Mouse (Mus musculus) megakaryocyte, embryonic 14.5 days (primary cell): ENCODE measurements around the gene Sephs2. TPM values are rescaled to one million over a fixed set of nuclear protein-coding genes. Genes with fewer than 3 reads are reported as not detected.
"Not testable (repeated sequence)": the region's sequence is repeated elsewhere in the genome, so short reads cannot be mapped to it uniquely, and the experiment has no call there.

ENCODE experiments used
- H3K27me3 ChIP-seq: replicated peaks from 2 replicates; pipeline ENCODE3; 2012; ENCODE audit warnings: inconsistent platforms
- H3K36me3 ChIP-seq: replicated peaks from 2 replicates; pipeline ENCODE3; 2012; ENCODE audit warnings: low read length, inconsistent platforms, mixed read lengths
- H3K4me1 ChIP-seq: 2 replicates; pipeline ENCODE4 v1.6.1; 2012; ENCODE audit warnings: inconsistent platforms
- H3K4me3 ChIP-seq: replicated peaks from 2 replicates; pipeline ENCODE3; 2012; ENCODE audit warnings: moderate library complexity, mild to moderate bottlenecking, inconsistent platforms
- H3K9me3 ChIP-seq: 2 replicates; pipeline ENCODE4 v1.6.1; 2012; ENCODE audit warnings: inconsistent platforms
- FLI1 ChIP-seq: IDR thresholded peaks from 2 replicates; pipeline ENCODE4 v1.6.1; 2012; ENCODE audit warnings: low read length, inconsistent platforms, mixed read lengths
- GATA1 ChIP-seq: IDR thresholded peaks from 3 replicates; pipeline ENCODE4 v1.6.1; 2012; ENCODE audit warnings: mixed read lengths, low read length, inconsistent platforms, borderline replicate concordance
- polyA plus RNA-seq: library from polyadenylated mRNA; stranded (reverse); fragments of >175 nt; gene quantifications from 2 replicates; pipeline ENCODE4 v1.2.3, GENCODE M21; 2012; ENCODE audit warnings: low replicate concordance; ENCODE audit not compliant: insufficient read depth

Sephs2 gene
- polyA plus RNA-seq, 1 experiment = 32.9 TPM

- peak overlapping the region; percentile 96 for H3K4me3 ChIP-seq
- H3K27me3 ChIP-seq = no peaks in the 10 kb centered on the region
- no peak; the same call in 2 of the 3 replicates for TF ChIP-seq GATA1
- TF ChIP-seq FLI1 = 0 out of 2 replicates have a peak, but pooled peaks have one; percentile 21
- H3K4me1 ChIP-seq = peaks cover 97% of the 10 kb centered on the region
- H3K36me3 ChIP-seq = peaks cover 30% of the 10 kb centered on the region
- H3K9me3 ChIP-seq = no peaks in the 10 kb centered on the region
Observed at GRCm38 (mm10) chr7:127255008-127255407, 18.8 kb downstream of the Sephs2 start.

GRCm38 (mm10) chr7:127253821-127254769, 19.8 kb downstream of the Sephs2 start:
- TF ChIP-seq FLI1 = no peak
- no peak for TF ChIP-seq GATA1
- H3K4me3 ChIP-seq = peak overlapping the region; percentile 96
- H3K36me3 ChIP-seq = peaks cover 39% of the 10 kb centered on the region
- H3K4me1 ChIP-seq = peaks cover 97% of the 10 kb centered on the region
- no peaks in the 10 kb centered on the region for H3K9me3 ChIP-seq
- no peaks in the 10 kb centered on the region for H3K27me3 ChIP-seq

DNA sequence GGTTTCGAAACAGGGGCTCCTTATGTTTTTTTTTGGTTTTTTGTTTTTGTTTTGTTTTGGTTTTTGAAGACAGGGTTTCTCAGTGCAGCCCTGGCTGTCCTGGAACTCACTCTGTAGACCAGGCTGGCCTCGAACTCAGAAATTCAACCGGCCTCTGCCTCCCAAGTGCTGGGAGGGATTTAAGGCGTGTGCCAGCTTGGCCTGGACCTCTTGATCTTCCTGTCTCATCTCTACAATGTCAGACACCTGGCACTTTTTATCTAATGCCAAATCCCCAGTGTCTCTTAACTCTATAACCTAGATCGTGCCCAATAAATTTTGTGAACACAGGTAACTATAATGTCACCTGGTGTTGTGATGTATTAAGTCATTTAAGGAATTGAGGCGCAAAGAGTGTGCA, 20.5 kb downstream of the Sephs2 start:
- H3K4me3 ChIP-seq = peak overlapping the region; percentile 96
- peaks cover 92% of the 10 kb centered on the region for H3K4me1 ChIP-seq
- TF ChIP-seq GATA1 (no peak), FLI1 (no peak)
- H3K36me3 ChIP-seq = peaks cover 40% of the 10 kb centered on the region
- H3K27me3 ChIP-seq = no peaks in the 10 kb centered on the region
- H3K9me3 ChIP-seq = no peaks in the 10 kb centered on the region

GRCm38 (mm10) chr7:127252414-127252813, 21.4 kb downstream of the Sephs2 start:
- TF ChIP-seq GATA1 (no peak), FLI1 (no peak)
- no peak overlapping the region for H3K4me3 ChIP-seq
- no peaks in the 10 kb centered on the region for H3K9me3 ChIP-seq
- peaks cover 49% of the 10 kb centered on the region for H3K36me3 ChIP-seq
- H3K27me3 ChIP-seq = no peaks in the 10 kb centered on the region
- H3K4me1 ChIP-seq = peaks cover 89% of the 10 kb centered on the region

GRCm38 (mm10) chr7:127250511-127250910, 23.3 kb downstream of the Sephs2 start:
- H3K27me3 ChIP-seq, H3K9me3 ChIP-seq, H3K4me3 ChIP-seq: not testable (repeated sequence)
- H3K4me1 ChIP-seq = peaks cover 89% of the 10 kb centered on the region
- H3K36me3 ChIP-seq = peaks cover 53% of the 10 kb centered on the region

DNA sequence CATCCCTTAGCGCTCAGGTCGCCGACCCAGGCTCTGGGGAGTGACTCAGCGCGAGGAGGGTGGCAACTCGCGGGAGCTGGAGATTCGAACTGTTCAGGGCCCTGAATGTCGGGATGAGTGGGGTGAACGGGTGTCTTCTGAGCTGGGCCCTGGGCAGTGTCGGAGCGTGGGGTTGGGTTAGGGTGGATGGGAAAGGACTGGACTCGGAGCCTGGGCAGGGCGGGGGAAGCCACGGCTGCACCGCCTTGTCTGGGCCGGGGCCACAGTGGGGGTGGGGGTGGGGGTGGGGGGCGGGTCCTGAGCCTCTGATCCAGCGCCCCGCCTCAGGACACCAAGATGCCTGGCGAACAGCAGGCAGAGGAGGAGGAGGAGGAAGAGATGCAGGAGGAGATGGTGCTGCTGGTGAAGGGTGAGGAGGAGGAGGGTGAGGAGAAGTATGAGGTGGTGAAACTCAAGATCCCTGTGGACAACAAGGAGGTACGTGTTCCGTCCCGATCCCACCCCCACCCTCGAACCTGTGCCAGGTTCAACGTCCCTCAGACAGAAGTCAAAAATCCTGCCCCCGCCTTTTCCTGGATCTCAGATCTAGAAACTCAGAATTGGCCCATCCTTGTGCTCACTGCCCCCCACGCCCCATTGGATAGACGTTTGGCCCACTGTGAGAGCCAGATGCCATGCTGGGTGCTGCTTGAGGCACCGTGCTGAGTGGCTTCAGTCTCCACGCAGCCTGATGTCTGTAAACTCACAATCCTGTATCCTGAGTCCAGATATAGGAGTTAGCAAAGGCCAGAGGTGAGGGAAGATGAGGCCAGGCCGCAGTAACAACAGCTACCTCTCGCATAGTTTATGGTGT, 29.0 kb downstream of the Sephs2 start:
- peaks cover 55% of the 10 kb centered on the region for H3K4me1 ChIP-seq
- H3K9me3 ChIP-seq = peaks cover 5% of the 10 kb centered on the region; the same call in 1 of the 2 replicates
- TF ChIP-seq GATA1 = no peak
- no peak for TF ChIP-seq FLI1
- H3K36me3 ChIP-seq = peaks cover 45% of the 10 kb centered on the region
- peak overlapping the region; percentile 96 for H3K4me3 ChIP-seq
- no peaks in the 10 kb centered on the region for H3K27me3 ChIP-seq

- peaks cover 47% of the 10 kb centered on the region for H3K4me1 ChIP-seq
- no peak for TF ChIP-seq FLI1
- TF ChIP-seq GATA1 = no peak
- H3K36me3 ChIP-seq = peaks cover 37% of the 10 kb centered on the region
- no peaks in the 10 kb centered on the region for H3K27me3 ChIP-seq
- peaks cover 5% of the 10 kb centered on the region; the same call in 1 of the 2 replicates for H3K9me3 ChIP-seq
- H3K4me3 ChIP-seq = peak within 1 kb of the TSS; percentile 96
Observed at GRCm38 (mm10) chr7:127243870-127244657, 29.8 kb downstream of the Sephs2 start, which contains the start of gene Zfp771. Gene Zfp771, plus strand, starts transcription at chr7:127244274.

DNA sequence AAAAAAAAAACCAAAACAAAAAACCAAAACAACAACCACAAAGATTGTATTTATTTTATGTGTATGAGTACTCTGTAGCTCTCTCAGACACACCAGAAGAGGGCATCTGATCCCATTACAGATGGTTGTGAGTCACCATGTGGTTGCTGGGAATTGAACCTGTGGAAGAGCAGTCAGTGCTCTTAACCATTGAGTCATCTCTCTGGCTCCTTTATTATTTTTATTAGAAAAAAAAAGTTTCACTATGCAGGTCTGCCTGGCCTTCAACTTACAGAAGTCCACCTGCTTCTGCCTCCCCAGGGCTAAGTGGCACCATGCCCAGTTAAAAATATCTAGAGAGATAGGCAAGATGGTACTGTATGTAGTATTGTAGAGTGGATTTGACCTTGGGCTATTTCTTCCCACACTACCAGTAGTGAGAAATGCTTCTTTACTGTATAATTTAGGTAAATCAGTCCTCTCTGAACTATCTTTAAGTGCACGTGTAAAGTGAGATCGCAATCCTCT, 30.4 kb downstream of the Sephs2 start:
- Histone ChIP-seq H3K4me3 (peak overlapping the region; percentile 96), H3K27me3 (no peaks in the 10 kb centered on the region), H3K4me1 (peaks cover 50% of the 10 kb centered on the region), H3K9me3 (peaks cover 5% of the 10 kb centered on the region; the same call in 1 of the 2 replicates), H3K36me3 (peaks cover 38% of the 10 kb centered on the region)
- TF ChIP-seq FLI1 (no peak), GATA1 (no peak)

DNA sequence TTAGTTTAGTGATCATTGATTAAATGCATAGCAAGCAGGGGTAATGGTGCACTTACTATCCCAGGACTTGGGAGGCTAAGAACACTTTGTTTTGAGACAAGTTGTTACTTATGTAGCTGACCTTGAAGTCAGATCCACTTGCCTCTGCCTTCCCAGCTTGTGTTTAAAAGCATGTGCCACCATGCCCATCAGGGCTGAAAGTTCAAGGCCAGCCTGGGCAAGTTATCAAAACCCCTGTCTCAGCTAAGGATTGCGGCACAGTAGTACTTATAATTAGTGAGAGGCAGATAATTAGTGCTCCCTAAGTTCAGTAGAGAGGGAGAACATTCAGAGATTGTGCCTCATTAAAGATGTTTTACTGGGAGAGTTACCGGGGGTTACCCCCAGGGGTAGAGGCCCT, 39.1 kb downstream of the Sephs2 start:
- Histone ChIP-seq H3K4me1 (peaks cover 66% of the 10 kb centered on the region), H3K4me3 (peak overlapping the region; percentile 3), H3K27me3 (no peaks in the 10 kb centered on the region), H3K36me3 (peaks cover 57% of the 10 kb centered on the region), H3K9me3 (no peaks in the 10 kb centered on the region)
- no peak for TF ChIP-seq GATA1
- TF ChIP-seq FLI1 = no peak
